Mouse (Mus musculus) heart, embryonic 14.5 days (tissue): ENCODE results near the gene Sebox. TPM values are rescaled to one million over a fixed set of nuclear protein-coding genes. Genes with fewer than 3 reads are reported as not detected.

Source experiments
- ATAC-seq: fragments of 200-750 bp; cut with Nextera tagmentation; 2 replicates; pipeline ENCODE4 v1.8.0; 2017; ENCODE audit warnings: low read depth, moderate TSS enrichment; ENCODE audit not compliant: insufficient number of reproducible peaks, insufficient read depth, low FRiP score
- H3K27ac ChIP-seq, 2 experiments: fragments of 200-500 bp in 1 of 2; fragments of 300-500 bp in 1 of 2; sonication (generic) in 1 of 2; replicated peaks in 1 of 2; 2 replicates each; pipeline ENCODE4 v1.5.1; 2012 to 2014; ENCODE audit warnings: low read depth in 2 of 2, low read length in 2 of 2, control low read depth in 1 of 2, mild to moderate bottlenecking in 1 of 2, mixed read lengths in 1 of 2; ENCODE audit not compliant: control insufficient read depth in 1 of 2, insufficient read depth in 1 of 2
- H3K27me3 ChIP-seq: fragments of 300-500 bp; sonication (generic); 2 replicates; pipeline ENCODE4 v1.6.1; 2014; ENCODE audit warnings: mild to moderate bottlenecking, low read length, control low read depth; ENCODE audit not compliant: control insufficient read depth, insufficient read depth
- H3K36me3 ChIP-seq: fragments of 300-500 bp; sonication (generic); 2 replicates; pipeline ENCODE4 v1.6.1; 2014; ENCODE audit warnings: mild to moderate bottlenecking, control low read depth, low read length, mixed read lengths; ENCODE audit not compliant: control insufficient read depth, insufficient read depth
- H3K4me1 ChIP-seq, 2 experiments: fragments of 200-500 bp in 1 of 2; fragments of 300-500 bp in 1 of 2; sonication (generic) in 1 of 2; 2 replicates each; pipeline ENCODE4 v1.6.1; 2012 to 2014; ENCODE audit warnings: low read length in 2 of 2, control low read depth in 1 of 2, mixed read lengths in 1 of 2; ENCODE audit not compliant: control insufficient read depth in 2 of 2, insufficient read depth in 2 of 2
- H3K4me2 ChIP-seq: fragments of 300-500 bp; sonication (generic); 2 replicates; pipeline ENCODE4 v1.6.1; 2014; ENCODE audit warnings: mild to moderate bottlenecking, low read length
- H3K4me3 ChIP-seq, 2 experiments: fragments of 200-500 bp in 1 of 2; fragments of 300-500 bp in 1 of 2; sonication (generic) in 1 of 2; 2 replicates each; pipeline ENCODE4 v1.5.1; 2012 to 2014; ENCODE audit warnings: low read length in 2 of 2, mild to moderate bottlenecking in 2 of 2, control low read depth in 1 of 2, low read depth in 1 of 2, moderate library complexity in 1 of 2; ENCODE audit not compliant: control insufficient read depth in 1 of 2, insufficient read depth in 1 of 2
- H3K9ac ChIP-seq: fragments of 300-500 bp; sonication (generic); 2 replicates; pipeline ENCODE4 v1.6.1; 2014; ENCODE audit warnings: mild to moderate bottlenecking, low read length
- H3K9me3 ChIP-seq: fragments of 300-500 bp; sonication (generic); 2 replicates; pipeline ENCODE4 v1.6.1; 2016; ENCODE audit warnings: low read length, control low read depth; ENCODE audit not compliant: control insufficient read depth
- WGBS: fragments of 180-500 bp; shearing (Covaris S2); extraction: QIAGEN DNeasy Blood & Tissue Kit; methylation state at CpG from one replicate; pipeline ENCODE4 v1.1.7; 2014; 5-methylcytosine and 5-hydroxymethylcytosine counted together
- polyA plus RNA-seq: library from polyadenylated mRNA; unstranded; fragments of >200 nt; fragmentation: Nextera tagmentation; extraction: Ambion mirVana; gene quantifications from 2 replicates; pipeline ENCODE4 v1.2.1, GENCODE M21; 2014

The Sebox gene
- polyA plus RNA-seq, 1 experiment from 2014 or later = not detected

GRCm38 (mm10) chr11:78499004-78499403 is 4.2 kb upstream of the Sebox start, which contains the start of gene Vtn:
Gene Vtn (plus strand): TSS chr11:78499091.
- Histone ChIP-seq H3K9ac (no peak within 1 kb of the TSS), H3K27me3 (peaks cover 70% of the 10 kb centered on the region)
- 51% methylated on average over 7 of the region's 7 CpGs for WGBS

DNA sequence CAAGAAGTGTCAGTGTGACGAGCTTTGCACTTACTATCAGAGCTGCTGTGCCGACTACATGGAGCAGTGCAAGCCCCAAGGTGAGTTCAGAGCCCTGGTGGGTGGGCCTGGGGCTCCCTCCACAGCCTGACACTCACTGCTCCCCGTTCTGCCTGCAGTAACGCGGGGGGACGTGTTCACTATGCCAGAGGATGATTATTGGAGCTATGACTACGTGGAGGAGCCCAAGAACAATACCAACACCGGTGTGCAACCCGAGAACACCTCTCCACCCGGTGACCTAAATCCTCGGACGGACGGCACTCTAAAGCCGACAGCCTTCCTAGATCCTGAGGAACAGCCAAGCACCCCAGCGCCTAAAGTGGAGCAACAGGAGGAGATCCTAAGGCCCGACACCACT is 3.7 kb upstream of the Sebox start:
- Histone ChIP-seq H3K4me2 (no peak overlapping the region), H3K9ac (no peak overlapping the region), H3K4me3 (no peak overlapping the region), H3K27me3 (peaks cover 67% of the 10 kb centered on the region), H3K4me1 (peaks cover 3 to 5% of the 10 kb centered on the region in 2 experiments; a peak in 2 of 4 replicates), H3K36me3 (no peaks in the 10 kb centered on the region), H3K27ac (no peak overlapping the region), H3K9me3 (no peaks in the 10 kb centered on the region)
- WGBS = 52% methylated on average over 16 of the region's 16 CpGs
- ATAC-seq = no peak

More at GRCm38 (mm10) chr11:78499004-78499403, 4.2 kb upstream of the Sebox start, which contains the start of gene Vtn:
- ATAC-seq = no peak
- Histone ChIP-seq H3K4me1 (peaks cover 3 to 5% of the 10 kb centered on the region in 2 experiments; a peak in 2 of 4 replicates), H3K4me2 (peak within 1 kb of the TSS; percentile 87), H3K9me3 (no peaks in the 10 kb centered on the region), H3K4me3 (peak within 1 kb of the TSS; percentile 42 to 46), H3K36me3 (no peaks in the 10 kb centered on the region), H3K27ac (no peak within 1 kb of the TSS)

- ATAC-seq = no peak
- H3K9ac ChIP-seq = no peak overlapping the region
- H3K4me2 ChIP-seq = no peak overlapping the region
- peaks cover 3 to 5% of the 10 kb centered on the region in 2 experiments; a peak in 2 of 4 replicates for H3K4me1 ChIP-seq
- peaks cover 4% of the 10 kb centered on the region; the same call in 1 of the 2 replicates for H3K36me3 ChIP-seq
- H3K27ac ChIP-seq = no peak overlapping the region
- peaks cover 55% of the 10 kb centered on the region for H3K27me3 ChIP-seq
- no peaks in the 10 kb centered on the region for H3K9me3 ChIP-seq
- WGBS = 74% methylated on average over 9 of the region's 9 CpGs
- no peak overlapping the region for H3K4me3 ChIP-seq
Measured at GRCm38 (mm10) chr11:78500623-78501202, 2.5 kb upstream of the Sebox start.

DNA sequence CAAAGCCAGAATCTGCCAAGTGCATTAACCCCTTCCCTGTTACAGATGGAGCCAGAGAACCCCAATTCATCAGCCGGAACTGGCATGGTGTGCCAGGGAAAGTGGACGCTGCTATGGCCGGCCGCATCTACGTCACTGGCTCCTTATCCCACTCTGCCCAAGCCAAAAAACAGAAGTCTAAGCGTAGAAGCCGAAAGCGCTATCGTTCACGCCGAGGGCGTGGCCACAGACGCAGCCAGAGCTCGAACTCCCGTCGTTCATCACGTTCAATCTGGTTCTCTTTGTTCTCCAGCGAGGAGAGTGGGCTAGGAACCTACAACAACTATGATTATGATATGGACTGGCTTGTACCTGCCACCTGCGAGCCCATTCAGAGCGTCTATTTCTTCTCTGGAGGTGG is 1.7 kb upstream of the Sebox start:
- H3K36me3 ChIP-seq = peaks cover 12% of the 10 kb centered on the region; the same call in 1 of the 2 replicates
- H3K4me1 ChIP-seq = peaks cover 3 to 5% of the 10 kb centered on the region in 2 experiments; a peak in 2 of 4 replicates
- H3K9me3 ChIP-seq = no peaks in the 10 kb centered on the region
- no peak for ATAC-seq
- H3K9ac ChIP-seq = no peak overlapping the region
- no peak overlapping the region for H3K27ac ChIP-seq
- no peak overlapping the region for H3K4me3 ChIP-seq
- no peak overlapping the region for H3K4me2 ChIP-seq
- 75% methylated on average over 20 of the region's 20 CpGs for WGBS
- H3K27me3 ChIP-seq = peaks cover 47% of the 10 kb centered on the region

- H3K4me3 ChIP-seq = no peak overlapping the region
- H3K27ac ChIP-seq = no peak overlapping the region
- H3K9ac ChIP-seq = no peak overlapping the region
- no peaks in the 10 kb centered on the region for H3K4me1 ChIP-seq
- ATAC-seq = no peak
- no peak overlapping the region for H3K4me2 ChIP-seq
- peaks cover 44% of the 10 kb centered on the region for H3K36me3 ChIP-seq
- WGBS = 80% methylated on average over 3 of the region's 3 CpGs
- no peaks in the 10 kb centered on the region for H3K9me3 ChIP-seq
- H3K27me3 ChIP-seq = peaks cover 8% of the 10 kb centered on the region
Measured at GRCm38 (mm10) chr11:78505430-78505829, 2.2 kb downstream of the Sebox start.

GRCm38 (mm10) chr11:78509148-78509547 is 5.9 kb downstream of the Sebox start:
- H3K27ac ChIP-seq = no peak overlapping the region
- H3K36me3 ChIP-seq = peaks cover 50% of the 10 kb centered on the region
- peaks cover 0 to 15% of the 10 kb centered on the region in 2 experiments; a peak in 3 of 4 replicates for H3K4me1 ChIP-seq
- H3K4me2 ChIP-seq = no peak overlapping the region
- no peaks in the 10 kb centered on the region for H3K9me3 ChIP-seq
- no peaks in the 10 kb centered on the region for H3K27me3 ChIP-seq
- WGBS = 74% methylated on average over 5 of the region's 5 CpGs
- ATAC-seq = no peak
- H3K9ac ChIP-seq = no peak overlapping the region
- no peak overlapping the region for H3K4me3 ChIP-seq

GRCm38 (mm10) chr11:78512025-78512957 is 9.0 kb downstream of the Sebox start, which contains the start of the genes Tmem199 and Poldip2:
Gene Tmem199 (minus strand): TSS chr11:78512172.
Gene Poldip2 (plus strand): TSS chr11:78512193.
- Histone ChIP-seq H3K27ac (peak within 1 kb of the TSS; percentile 68 to 86), H3K9ac (peak within 1 kb of the TSS; percentile 96), H3K4me3 (peak within 1 kb of the TSS; percentile 85 to 89), H3K27me3 (no peaks in the 10 kb centered on the region), H3K4me2 (peak within 1 kb of the TSS; percentile 89), H3K4me1 (peaks cover 0 to 15% of the 10 kb centered on the region in 2 experiments; a peak in 3 of 4 replicates), H3K9me3 (no peaks in the 10 kb centered on the region), H3K36me3 (peaks cover 60% of the 10 kb centered on the region)
- peak; percentile 94 for ATAC-seq
- WGBS = under 1% methylated on average over 67 of the region's 67 CpGs
